ENCODE assay signal across 7 mouse cellular contexts in genomic region chr13:112801381-112802004, GRCm38 (mm10). TPM values are rescaled to one million over a fixed set of nuclear protein-coding genes. Genes with fewer than 3 reads are reported as not detected.
DNase-seq lines count a peak whose midpoint lies in the region; ATAC-seq and TF ChIP-seq lines count a peak whose summit lies in the region.

No protein-coding gene starts in this region.

- peak overlapping the region; percentile 90 for H3ac ChIP-seq in C2C12 (ENCODE audit: control insufficient read depth, insufficient read length, low read depth)

- H3K4me3 ChIP-seq in C2C12 (ENCODE audit: insufficient read depth, poor library complexity, severe bottlenecking): peak overlapping the region; percentile 72
- H3K4me3 ChIP-seq in cortical plate, adult 2 months (ENCODE audit: insufficient read depth, low read length): peak overlapping the region; percentile 97
- peak overlapping the region; percentile 87 for H3K4me3 ChIP-seq in heart, embryonic 13.5 days
- peak overlapping the region; percentile 94 for H3K4me3 ChIP-seq in small intestine, adult 2 months (ENCODE audit: low read depth, low read length)

- H3K9ac ChIP-seq in heart, embryonic 13.5 days: peak overlapping the region; percentile 92

- peaks cover 13% of the 10 kb centered on the region for H3K36me3 ChIP-seq in C2C12 (ENCODE audit: control insufficient read depth, insufficient read depth)
- peaks cover 14% of the 10 kb centered on the region for H3K36me3 ChIP-seq in heart, embryonic 13.5 days
- peaks cover 8% of the 10 kb centered on the region for H3K36me3 ChIP-seq in small intestine, adult 2 months (ENCODE audit: control insufficient read depth, insufficient read depth, low read length)

- under 1% methylated on average over 23 of the region's 23 CpGs for WGBS in heart, embryonic 13.5 days
- WGBS in small intestine, adult 2 months: 2% methylated on average over 20 of the region's 23 CpGs

- no peak for TF ChIP-seq POLR2A in cortical plate, adult 2 months (IDR thresholded peaks at IDR 0.05; ENCODE audit: extremely low read depth, insufficient read depth, low read length)
- no peak for TF ChIP-seq POLR2A in small intestine, adult 2 months (IDR thresholded peaks at IDR 0.05; ENCODE audit: low read depth, low read length)

- no peak for TF ChIP-seq CTCF in C2C12 (IDR thresholded peaks at IDR 0.05; ENCODE audit: control insufficient read depth, insufficient read depth, insufficient read length)
- TF ChIP-seq CTCF in cortical plate, adult 2 months (IDR thresholded peaks at IDR 0.05; ENCODE audit: extremely low read depth, insufficient read depth, low read length): no peak
- no peak for TF ChIP-seq CTCF in small intestine, adult 2 months (IDR thresholded peaks at IDR 0.05; ENCODE audit: extremely low read depth, insufficient read length, insufficient replicate concordance, low read depth, low read length)

- H3K79me2 ChIP-seq in C2C12 (ENCODE audit: control insufficient read depth, insufficient read depth): peaks cover 18% of the 10 kb centered on the region

- no peaks in the 10 kb centered on the region for H3K4me1 ChIP-seq in cortical plate, adult 2 months (ENCODE audit: control insufficient read depth, insufficient read depth, low read length)
- H3K4me1 ChIP-seq in heart, embryonic 13.5 days: peaks cover 17% of the 10 kb centered on the region
- peaks cover 14% of the 10 kb centered on the region; the same call in 1 of the 2 replicates for H3K4me1 ChIP-seq in small intestine, adult 2 months (ENCODE audit: control insufficient read depth, insufficient read depth, insufficient read length, low read length)

- no peak overlapping the region for H3K27ac ChIP-seq in cortical plate, adult 2 months (ENCODE audit: insufficient read depth, low read length)
- H3K27ac ChIP-seq in heart, embryonic 13.5 days (replicated peaks): peak overlapping the region; percentile 97
- peak overlapping the region; percentile 56 for H3K27ac ChIP-seq in small intestine, adult 2 months (ENCODE audit: insufficient read depth, low read depth, low read length)

- DNase-seq in A20 (ENCODE audit: low read depth, low spot score): peak; percentile 67
- peak; percentile 28 to 45 for DNase-seq in layer of hippocampus, adult 18-20 months (ENCODE audit: low spot score in 2 of 2)
- DNase-seq in lung, postnatal 10 days: peak; percentile 49

- no peaks in the 10 kb centered on the region for H3K27me3 ChIP-seq in C2C12 (ENCODE audit: control insufficient read depth, insufficient read depth, insufficient read length)
- H3K27me3 ChIP-seq in heart, embryonic 13.5 days (replicated peaks): no peaks in the 10 kb centered on the region
- H3K27me3 ChIP-seq in small intestine, adult 2 months (ENCODE audit: control insufficient read depth, insufficient read depth, low read length): no peaks in the 10 kb centered on the region

- peaks cover 2% of the 10 kb centered on the region for H3K79me3 ChIP-seq in C2C12 (ENCODE audit: low read depth)

- H3K9me3 ChIP-seq in heart, embryonic 13.5 days: no peaks in the 10 kb centered on the region

- ATAC-seq in heart, embryonic 13.5 days (ENCODE audit: extremely low read depth, insufficient number of reproducible peaks, low FRiP score, low TSS enrichment): peak; percentile 55; the same call in 1 of the 2 replicates

- peak overlapping the region; percentile 85 for H3K4me2 ChIP-seq in heart, embryonic 13.5 days

TF ChIP-seq in C2C12, 6 proteins besides CTCF, POLR2A, EP300 and RAD21:
- TF ChIP-seq CEBPB (IDR thresholded peaks at IDR 0.05; ENCODE audit: low read depth) (no peak), USF1 (IDR thresholded peaks at IDR 0.05; ENCODE audit: low read depth) (no peak), MYOG (IDR thresholded peaks at IDR 0.05; ENCODE audit: control insufficient read depth, extremely low read depth, insufficient read length) (no peak), FOSL1 (IDR thresholded peaks at IDR 0.05; ENCODE audit: insufficient read depth, low read length, poor library complexity, severe bottlenecking) (no peak), MAX (IDR thresholded peaks at IDR 0.05) (no peak), MYOD1 (IDR thresholded peaks at IDR 0.05; ENCODE audit: control insufficient read depth, insufficient read length, low read depth) (no peak)

RNA-seq across cellular contexts. Expression of gene Plpp1, which starts 0.9 kb away (rescaled TPM):
- 29.1 TPM for polyA plus RNA-seq in C2C12 (2012; fragmentation: generic; extraction: Trizol)
- polyA plus RNA-seq in cortical plate, adult 2 months (2012; rRNA removed): 27.4 and 28.4 TPM in 2 replicates
- polyA plus RNA-seq in heart, embryonic 13.5 days (2015; fragmentation: Nextera tagmentation; extraction: Ambion mirVana): 49.9 and 54.1 TPM in 2 replicates
- 10 to 100 TPM; 25.7 to 27.7 TPM for total RNA-seq in layer of hippocampus, adult 18-20 months (2021)
- polyA plus RNA-seq in small intestine, adult 2 months (2012; rRNA removed): 38.7 and 102 TPM in 2 replicates
